Mouse (Mus musculus): ENCODE results near the gene Mfsd11. TPM values are rescaled to one million over a fixed set of nuclear protein-coding genes. Genes with fewer than 3 reads are reported as not detected.
A peak's percentile ranks its signal among the peaks of the same experiment; 100 is the strongest.

The Mfsd11 gene
- 48.0 and 53.9 TPM in 2 replicates for polyA plus RNA-seq (2015; fragmentation: Nextera tagmentation; extraction: Ambion mirVana)

DNA sequence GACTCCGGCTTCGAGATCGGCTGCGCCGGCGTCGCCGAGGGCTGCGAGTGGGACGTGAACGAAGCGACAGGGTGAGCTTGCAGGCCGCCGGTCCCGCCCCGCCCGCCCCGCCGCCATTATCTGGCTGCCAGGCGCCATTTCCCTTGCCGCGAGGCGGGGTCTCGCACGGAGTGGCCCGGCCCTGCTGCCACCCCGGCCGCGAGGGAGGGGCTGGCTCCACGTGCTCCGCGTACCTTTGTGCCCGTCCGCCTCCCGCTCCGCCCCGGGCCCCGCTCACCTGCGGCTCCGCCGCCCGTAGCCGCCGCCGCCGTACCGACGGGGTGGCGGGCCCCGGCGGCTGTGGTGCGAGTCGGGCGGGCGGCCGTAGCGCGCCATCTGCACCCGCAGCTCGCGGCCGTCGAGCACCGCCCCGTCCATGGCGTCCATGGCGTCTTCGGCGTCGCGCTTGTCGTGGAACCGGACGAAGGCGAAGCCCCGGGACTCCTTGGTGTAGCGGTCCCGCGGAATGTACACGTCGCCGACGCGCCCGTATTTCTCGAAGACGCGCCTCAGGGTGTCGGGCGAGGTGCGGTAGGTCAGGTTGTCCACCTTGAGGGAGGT lies at the start of gene Mfsd11:
TSS of gene Mfsd11 (plus strand) at position 150 of the 600 bp plus-strand sequence.
- peak within 1 kb of the TSS; percentile 94 for H3K4me2 ChIP-seq
- under 1% methylated on average over 65 of the region's 91 CpGs for WGBS
- peaks cover 36% of the 10 kb centered on the region for H3K4me1 ChIP-seq (replicated peaks)
- ATAC-seq (ENCODE audit: low FRiP score), result peak; percentile 43
- H3K4me3 ChIP-seq, result peak within 1 kb of the TSS; percentile 94
- H3K27me3 ChIP-seq, result no peaks in the 10 kb centered on the region
- H3K27ac ChIP-seq, result peak within 1 kb of the TSS; percentile 97
- peak within 1 kb of the TSS; percentile 97 for H3K9ac ChIP-seq
- H3K36me3 ChIP-seq, result peaks cover 30% of the 10 kb centered on the region
- no peaks in the 10 kb centered on the region for H3K9me3 ChIP-seq

DNA sequence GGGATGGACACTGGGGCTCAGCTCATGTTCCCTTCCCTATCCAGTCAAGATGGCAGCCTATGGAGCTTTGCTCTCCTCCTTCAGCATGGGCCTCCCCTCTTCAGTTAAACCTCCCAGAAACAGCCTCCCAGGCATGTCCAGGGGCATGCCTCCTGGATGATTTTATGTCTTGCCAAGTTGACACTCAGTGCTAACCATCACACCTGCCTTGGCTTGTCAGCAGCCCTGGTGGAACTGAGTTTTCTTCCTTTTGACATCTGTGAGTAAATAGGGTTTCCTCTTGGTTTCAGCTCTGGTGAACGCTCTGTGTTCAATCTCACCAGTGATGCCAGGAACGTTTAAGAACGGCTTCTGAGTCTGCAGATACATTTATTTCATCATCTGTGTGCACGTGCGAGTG lies 49.5 kb upstream of the Mfsd11 start:
- no peak for ATAC-seq (ENCODE audit: low FRiP score)
- Histone ChIP-seq H3K36me3 (peaks cover 6% of the 10 kb centered on the region), H3K9me3 (no peaks in the 10 kb centered on the region), H3K27ac (no peak overlapping the region), H3K4me2 (no peak overlapping the region), H3K4me3 (no peak overlapping the region), H3K4me1 (replicated peaks) (peaks cover 8% of the 10 kb centered on the region), H3K27me3 (no peaks in the 10 kb centered on the region), H3K9ac (no peak overlapping the region)
- 91% methylated on average over 5 of the region's 5 CpGs for WGBS

DNA sequence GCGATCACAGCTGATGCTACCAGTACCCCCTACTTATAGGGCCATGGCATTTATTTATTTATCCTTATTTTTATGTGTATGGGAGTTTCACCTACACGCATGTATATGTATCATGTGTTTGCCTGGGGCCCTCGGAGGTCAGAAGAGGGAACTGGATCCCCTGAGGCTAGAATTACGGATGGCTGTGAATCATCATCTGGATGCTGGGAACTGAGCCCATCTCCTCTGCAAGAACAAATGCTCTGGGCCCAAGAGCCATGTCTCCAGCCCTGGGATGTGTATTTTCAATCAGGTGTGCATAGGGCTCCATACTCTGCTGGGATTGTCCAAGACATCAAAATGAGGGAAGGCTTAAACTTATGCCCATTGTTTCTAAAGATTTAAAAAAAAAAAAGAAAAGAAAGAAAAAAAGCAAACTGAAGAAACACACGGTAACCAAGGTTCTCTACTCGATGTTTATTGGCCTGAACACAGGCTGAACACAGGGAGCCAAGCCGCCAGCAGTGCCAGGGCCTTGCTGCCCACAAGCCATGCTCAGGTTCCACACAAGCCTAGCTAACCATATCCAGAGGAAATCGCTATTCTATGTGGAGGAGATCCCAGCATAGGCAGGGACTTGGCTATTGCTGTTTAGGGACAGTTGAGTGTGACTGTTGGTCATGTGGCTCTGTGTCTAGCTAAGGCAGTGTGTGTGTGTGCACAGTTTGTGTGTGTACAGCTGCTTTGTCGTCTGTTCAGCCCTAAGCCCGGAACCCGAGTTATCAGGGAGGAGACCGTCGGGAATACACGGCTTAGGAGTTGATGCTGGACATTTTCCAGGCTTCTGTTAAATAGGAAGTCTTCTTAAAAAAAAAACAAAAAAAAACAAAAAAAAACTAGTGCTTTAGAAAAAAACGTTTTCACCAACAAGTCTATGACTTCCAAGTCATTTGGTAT lies 45.8 kb upstream of the Mfsd11 start:
- no peak overlapping the region for H3K4me2 ChIP-seq
- H3K4me1 ChIP-seq (replicated peaks), result peaks cover 40% of the 10 kb centered on the region
- 83% methylated on average over 15 of the region's 15 CpGs for WGBS
- H3K9ac ChIP-seq, result no peak overlapping the region
- no peaks in the 10 kb centered on the region for H3K9me3 ChIP-seq
- ATAC-seq (ENCODE audit: low FRiP score), result no peak
- no peak overlapping the region for H3K4me3 ChIP-seq
- H3K36me3 ChIP-seq, result peaks cover 6% of the 10 kb centered on the region
- no peaks in the 10 kb centered on the region for H3K27me3 ChIP-seq
- peak overlapping the region; percentile 35; the same call in 1 of the 2 replicates for H3K27ac ChIP-seq

DNA sequence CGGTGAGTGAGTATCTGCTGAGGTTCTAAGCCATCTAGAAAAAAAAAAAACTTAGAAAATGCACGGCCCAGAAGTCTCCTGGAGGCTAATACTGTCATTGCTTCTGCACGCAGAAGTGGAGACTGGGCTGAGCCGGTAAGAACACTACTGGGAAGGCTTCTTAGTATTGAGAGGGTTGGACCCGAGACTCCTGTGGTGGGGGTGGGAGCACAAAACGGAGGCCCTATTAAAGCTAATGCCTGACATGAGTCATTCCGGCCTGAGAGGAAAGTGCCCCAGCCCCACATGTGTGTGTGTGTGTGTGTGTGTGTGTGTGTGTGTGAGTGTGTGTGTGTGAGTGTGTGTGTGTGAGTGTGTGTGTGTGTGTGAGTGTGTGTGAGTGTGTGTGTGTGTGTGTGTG lies 45.1 kb upstream of the Mfsd11 start:
- Histone ChIP-seq H3K4me2 (no peak overlapping the region), H3K36me3 (peaks cover 6% of the 10 kb centered on the region), H3K27me3 (no peaks in the 10 kb centered on the region), H3K27ac (no peak overlapping the region), H3K4me1 (replicated peaks) (peaks cover 46% of the 10 kb centered on the region), H3K9me3 (no peaks in the 10 kb centered on the region), H3K4me3 (no peak overlapping the region), H3K9ac (no peak overlapping the region)
- WGBS, result 64% methylated on average over 7 of the region's 7 CpGs
- no peak for ATAC-seq (ENCODE audit: low FRiP score)

DNA sequence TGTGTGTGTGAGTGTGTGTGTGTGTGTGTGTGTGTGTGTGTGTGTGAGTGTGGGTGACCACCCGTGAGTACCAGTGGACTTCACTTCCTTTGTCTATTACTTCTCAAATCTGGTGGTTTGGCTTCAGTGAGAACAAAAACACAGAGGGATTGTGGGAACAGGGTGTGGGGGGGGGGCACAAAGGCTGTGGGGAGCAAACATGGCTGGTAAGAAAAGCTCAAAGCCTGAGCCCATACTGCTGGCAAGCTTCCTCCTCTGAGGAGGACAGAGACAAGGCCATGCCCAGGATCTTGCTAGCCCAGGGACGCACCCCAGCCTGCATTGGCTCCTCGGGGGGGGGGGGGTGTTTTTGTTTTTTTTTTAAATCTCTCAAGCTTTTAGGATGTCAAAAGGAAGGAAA lies 44.7 kb upstream of the Mfsd11 start:
- peaks cover 5% of the 10 kb centered on the region for H3K36me3 ChIP-seq
- H3K4me1 ChIP-seq (replicated peaks), result peaks cover 50% of the 10 kb centered on the region
- no peak overlapping the region for H3K4me2 ChIP-seq
- H3K9me3 ChIP-seq, result no peaks in the 10 kb centered on the region
- H3K27ac ChIP-seq, result peak overlapping the region; percentile 69; the same call in 1 of the 2 replicates
- no peak overlapping the region for H3K4me3 ChIP-seq
- 77% methylated on average over 3 of the region's 3 CpGs for WGBS
- no peaks in the 10 kb centered on the region for H3K27me3 ChIP-seq
- 0 out of 2 replicates have a peak overlapping the region, but pooled peaks have one; percentile 13 for H3K9ac ChIP-seq
- ATAC-seq (ENCODE audit: low FRiP score), result no peak

DNA sequence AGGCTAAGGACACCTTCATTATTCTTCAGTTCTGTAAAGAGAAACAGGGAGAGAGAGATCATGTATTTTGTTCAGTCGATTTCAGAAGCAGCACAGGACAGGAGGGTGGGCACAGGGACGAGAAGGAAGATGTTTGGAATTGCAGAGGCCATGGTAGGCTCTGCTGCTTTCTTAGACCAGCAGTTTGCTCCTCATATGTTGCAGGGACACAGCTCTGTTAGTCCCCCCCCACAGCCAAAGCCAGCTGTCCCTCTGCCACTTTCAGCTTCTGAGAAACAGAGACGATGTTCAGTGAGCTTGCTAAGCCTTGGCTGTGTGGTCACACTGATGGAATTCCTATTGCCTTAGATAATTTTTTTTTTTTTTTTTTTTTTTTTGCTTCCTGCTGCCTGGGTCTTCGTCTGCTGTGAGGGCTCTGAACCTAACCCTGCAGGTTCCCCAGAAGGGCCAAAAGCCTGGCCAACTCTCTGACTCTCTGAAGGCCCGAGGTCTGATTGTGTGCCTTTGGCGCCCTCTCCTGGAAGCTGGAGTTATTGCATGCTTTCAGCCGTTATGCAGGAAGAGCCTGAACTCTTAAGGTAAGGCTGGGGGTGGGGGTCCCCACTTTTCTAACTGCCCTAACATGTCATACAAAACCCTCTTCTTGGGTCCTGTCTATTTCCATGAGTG lies 44.2 kb upstream of the Mfsd11 start:
- no peaks in the 10 kb centered on the region for H3K9me3 ChIP-seq
- H3K27ac ChIP-seq, result peak overlapping the region; percentile 69
- H3K4me2 ChIP-seq, result no peak overlapping the region
- H3K9ac ChIP-seq, result peak overlapping the region; percentile 49; the same call in 1 of the 2 replicates
- H3K4me1 ChIP-seq (replicated peaks), result peaks cover 56% of the 10 kb centered on the region
- H3K36me3 ChIP-seq, result no peaks in the 10 kb centered on the region; the same call in 1 of the 2 replicates
- 28% methylated on average over 7 of the region's 7 CpGs for WGBS
- no peak overlapping the region for H3K4me3 ChIP-seq
- ATAC-seq (ENCODE audit: low FRiP score), result no peak
- H3K27me3 ChIP-seq, result no peaks in the 10 kb centered on the region

DNA sequence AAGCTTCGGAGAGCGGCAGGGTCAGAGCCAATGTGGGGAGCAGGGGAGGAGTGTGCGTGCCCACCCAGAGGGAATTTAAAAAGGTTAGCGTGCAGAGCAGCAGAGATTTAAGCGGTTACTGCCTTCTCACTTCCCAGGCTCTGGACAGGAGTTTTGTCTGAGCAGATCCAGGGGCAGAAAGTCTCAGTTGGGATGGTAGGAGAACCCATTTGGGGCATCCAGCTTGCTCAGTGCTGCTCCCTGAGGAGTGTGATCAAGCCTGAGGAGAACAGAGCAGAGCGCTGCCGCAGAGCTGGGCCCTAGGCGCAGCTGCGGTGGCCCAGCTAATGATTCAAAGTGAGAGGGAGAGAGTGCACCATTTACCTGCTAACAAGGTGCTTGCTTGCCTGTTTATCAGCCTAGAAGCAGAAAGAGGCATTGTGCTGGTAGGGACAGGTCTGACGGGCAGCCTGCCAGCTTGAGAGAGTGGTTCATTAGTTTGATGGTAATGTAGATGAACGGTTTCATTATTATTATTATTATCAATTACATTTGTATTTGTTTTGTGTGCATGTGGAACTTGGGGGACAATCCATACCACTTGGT lies 43.3 kb upstream of the Mfsd11 start:
- no peaks in the 10 kb centered on the region for H3K27me3 ChIP-seq
- 75% methylated on average over 11 of the region's 11 CpGs for WGBS
- peak overlapping the region; percentile 60; the same call in 1 of the 2 replicates for H3K9ac ChIP-seq
- H3K9me3 ChIP-seq, result no peaks in the 10 kb centered on the region
- peak overlapping the region; percentile 100 for H3K27ac ChIP-seq
- no peak for ATAC-seq (ENCODE audit: low FRiP score)
- peaks cover 64% of the 10 kb centered on the region for H3K4me1 ChIP-seq (replicated peaks)
- no peak overlapping the region for H3K4me2 ChIP-seq
- H3K4me3 ChIP-seq, result no peak overlapping the region
- no peaks in the 10 kb centered on the region; the same call in 1 of the 2 replicates for H3K36me3 ChIP-seq

DNA sequence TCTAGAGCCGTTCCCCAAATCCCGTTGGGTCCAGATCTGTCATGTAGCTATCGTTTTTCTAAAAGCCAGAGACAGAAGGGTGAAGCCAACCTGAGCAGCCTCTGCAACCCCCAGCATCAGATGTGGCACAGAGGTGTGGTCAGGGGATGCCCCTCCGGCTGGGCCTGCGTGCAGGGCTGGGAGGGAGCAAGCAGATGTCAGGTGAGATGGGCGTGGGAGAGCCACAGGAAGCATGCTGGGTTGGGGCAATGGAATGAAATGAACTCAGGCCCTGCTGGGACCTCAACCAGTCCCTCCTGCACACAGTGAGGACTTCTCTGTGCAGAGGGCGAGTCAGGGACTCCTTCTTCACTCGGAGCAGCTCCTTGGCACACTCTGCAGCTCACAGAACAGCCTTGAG lies 42.7 kb upstream of the Mfsd11 start:
- Histone ChIP-seq H3K27ac (peak overlapping the region; percentile 100), H3K9me3 (no peaks in the 10 kb centered on the region), H3K4me2 (no peak overlapping the region), H3K9ac (peak overlapping the region; percentile 60), H3K4me3 (no peak overlapping the region), H3K27me3 (no peaks in the 10 kb centered on the region), H3K36me3 (no peaks in the 10 kb centered on the region), H3K4me1 (replicated peaks) (peaks cover 70% of the 10 kb centered on the region)
- ATAC-seq (ENCODE audit: low FRiP score), result no peak
- WGBS, result 77% methylated on average over 8 of the region's 8 CpGs

DNA sequence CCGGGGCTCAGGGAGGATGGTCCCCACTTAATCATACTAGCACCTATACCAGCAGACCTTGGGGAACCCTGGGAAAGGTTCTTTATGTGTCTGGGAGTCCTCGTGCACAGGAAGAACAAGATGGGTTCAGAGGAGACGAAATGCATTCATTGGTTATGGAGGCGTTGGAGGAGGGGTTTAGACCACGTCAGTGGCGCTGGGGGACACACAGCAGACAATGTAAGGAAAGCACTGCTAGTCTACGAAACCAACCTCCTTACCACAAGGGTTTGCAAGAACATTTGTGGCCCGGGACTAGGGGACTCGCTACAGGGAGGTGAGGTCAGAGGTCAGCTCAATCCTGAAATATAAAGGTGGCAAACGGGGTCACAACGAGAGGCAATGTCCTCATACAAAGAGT lies 41.7 kb upstream of the Mfsd11 start:
- Histone ChIP-seq H3K9me3 (no peaks in the 10 kb centered on the region), H3K4me3 (no peak overlapping the region), H3K4me2 (peak overlapping the region; percentile 59), H3K27ac (peak overlapping the region; percentile 100), H3K27me3 (no peaks in the 10 kb centered on the region), H3K9ac (peak overlapping the region; percentile 75), H3K36me3 (no peaks in the 10 kb centered on the region), H3K4me1 (replicated peaks) (peaks cover 80% of the 10 kb centered on the region)
- peak; percentile 21; the same call in 1 of the 2 replicates for ATAC-seq (ENCODE audit: low FRiP score)
- 28% methylated on average over 11 of the region's 11 CpGs for WGBS

DNA sequence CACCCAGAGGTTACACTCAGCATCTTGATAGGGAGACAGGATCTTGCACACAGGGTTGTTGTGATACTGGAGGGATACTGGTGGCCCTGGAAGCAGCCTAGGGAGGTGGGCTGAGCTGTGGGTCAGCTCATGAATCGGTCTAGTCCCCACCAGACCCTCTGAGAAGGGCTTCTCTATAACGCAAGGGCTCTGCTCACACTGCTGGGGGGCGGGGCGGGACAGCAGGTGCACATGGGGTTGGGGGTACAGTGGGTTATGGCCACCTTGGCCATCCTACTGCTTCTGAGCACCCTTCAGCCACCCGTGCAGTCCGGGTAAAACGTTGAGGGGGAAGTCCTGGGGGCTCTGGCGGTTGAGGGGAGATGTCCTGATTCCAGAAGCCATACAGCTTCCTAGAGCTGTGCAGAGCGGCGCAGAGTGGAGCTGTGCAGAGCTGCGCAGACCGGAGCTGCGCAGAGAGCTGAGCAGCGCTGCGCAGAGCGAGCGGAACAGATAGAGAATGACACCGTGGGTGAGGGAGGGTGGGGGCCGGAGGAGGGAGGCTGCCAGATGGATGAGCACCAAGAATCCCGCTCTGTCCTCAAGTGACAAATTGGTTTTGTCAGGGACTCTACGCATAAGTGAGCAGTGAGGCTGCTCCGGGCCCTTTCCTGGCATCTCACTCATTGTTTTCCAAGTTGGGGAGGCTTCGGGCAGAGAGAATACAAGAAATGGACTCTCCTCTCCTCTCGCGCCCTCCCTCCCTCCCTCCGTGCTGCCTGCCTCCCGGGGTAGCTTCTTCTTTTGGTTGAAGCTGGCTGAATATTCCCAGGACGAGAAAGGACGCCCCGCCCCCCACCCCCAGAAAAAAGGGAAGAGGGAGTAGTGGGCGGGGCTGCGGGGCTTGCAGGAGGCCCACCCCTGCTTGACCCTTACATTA lies 41.0 kb upstream of the Mfsd11 start:
- peak overlapping the region; percentile 27 for H3K4me3 ChIP-seq
- no peaks in the 10 kb centered on the region for H3K27me3 ChIP-seq
- peak overlapping the region; percentile 59 for H3K4me2 ChIP-seq
- peak overlapping the region; percentile 100 for H3K27ac ChIP-seq
- H3K36me3 ChIP-seq, result no peaks in the 10 kb centered on the region
- peaks cover 84% of the 10 kb centered on the region for H3K4me1 ChIP-seq (replicated peaks)
- 3% methylated on average over 32 of the region's 32 CpGs for WGBS
- no peaks in the 10 kb centered on the region for H3K9me3 ChIP-seq
- peak overlapping the region; percentile 75 for H3K9ac ChIP-seq
- peak; percentile 93 for ATAC-seq (ENCODE audit: low FRiP score)
